Mouse (Mus musculus) lung, adult 10 weeks (tissue): ENCODE data around the gene Glt1d1. TPM values are rescaled to one million over a fixed set of nuclear protein-coding genes. Genes with fewer than 3 reads are reported as not detected.

Experiments used
- polyA plus RNA-seq: library from polyadenylated mRNA; stranded (reverse); fragments of 350-450 nt; fragmentation: Illumina TruSeq; extraction: RNeasy Lipid Tissue Mini Kit (QIAGEN cat#74804); gene quantifications from one replicate; pipeline ENCODE4 v1.2.3, GENCODE M21; 2014; ENCODE audit warnings: low read depth, low replicate concordance; ENCODE audit not compliant: insufficient read depth

The Glt1d1 gene
- 0.38 TPM for polyA plus RNA-seq

DNA sequence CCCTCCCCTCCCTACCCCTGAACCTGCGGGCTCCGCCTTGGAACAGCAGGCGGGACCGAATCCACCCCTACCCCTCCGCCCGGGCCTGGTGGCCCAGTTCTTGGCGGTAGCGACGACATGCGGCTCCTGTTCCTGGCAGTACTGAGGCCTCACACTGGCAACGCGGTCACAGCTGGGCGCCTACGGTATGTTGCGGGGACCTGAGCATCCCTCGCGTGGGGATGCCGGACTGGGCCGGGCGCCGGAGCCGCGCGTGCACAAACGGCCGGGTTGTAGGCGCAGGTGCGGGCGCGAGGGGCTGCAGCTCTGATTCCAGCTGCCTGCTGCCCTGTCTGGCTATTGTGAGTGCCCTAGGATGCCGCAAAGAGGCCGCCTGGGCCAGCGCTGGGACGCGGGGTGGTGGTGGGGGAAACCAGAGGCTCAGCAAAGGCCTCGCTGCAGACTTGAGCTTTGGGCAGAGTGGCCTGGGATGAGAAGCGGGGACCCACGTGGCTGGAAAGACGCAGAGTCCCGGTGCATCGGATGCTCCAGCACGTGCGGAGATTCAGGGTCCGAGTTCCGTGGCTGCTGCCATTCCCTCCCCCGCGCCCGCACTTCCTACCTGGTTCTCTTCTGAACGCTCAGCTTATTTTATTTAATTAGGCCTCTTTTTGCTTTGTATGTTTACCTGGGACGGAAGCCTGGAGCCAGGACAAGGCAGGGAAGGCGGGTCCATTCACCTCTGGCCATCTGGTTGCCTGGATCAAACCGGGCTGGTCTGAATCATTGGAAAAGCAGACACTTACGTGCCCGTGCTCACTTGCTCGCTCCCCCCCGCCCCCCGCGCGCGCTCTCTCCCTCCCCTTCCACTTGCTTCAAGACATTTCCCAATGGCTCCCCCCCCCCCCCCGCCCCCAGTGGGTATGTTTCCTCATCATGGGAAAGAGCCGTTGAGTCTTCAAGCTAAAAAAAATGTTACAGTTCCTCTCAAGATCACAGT lies at the start of gene Glt1d1, which contains the start of gene Slc15a4:
Glt1d1 (plus strand) TSS at position 96 of the 979 bp plus-strand sequence.
Slc15a4 (minus strand) TSS at position 731 of the 979 bp plus-strand sequence.

Other genes with a start within 250 kb of the Glt1d1 start
- 19.4 TPM for gene Slc15a4, start 635 bp downstream of the Glt1d1 start, polyA plus RNA-seq